Mouse (Mus musculus): ENCODE measurements around the gene Ash1l. TPM values are rescaled to one million over a fixed set of nuclear protein-coding genes. Genes with fewer than 3 reads are reported as not detected.

The Ash1l gene
- total RNA-seq (2021) = 10 to 100 TPM; 41.8 to 42.2 TPM
- long read RNA-seq, experiment 1, partial matches to known transcripts = 1 of 5 reads
- long read RNA-seq, experiment 1, other reads (novel, unspliced or antisense) = 4 of 5 reads
- long read RNA-seq, experiment 2, partial matches to known transcripts = 1 of 4 reads
- long read RNA-seq, experiment 2, other reads (novel, unspliced or antisense) = 3 of 4 reads

GRCm38 (mm10) chr3:88950576-88951326 is at the start of gene Ash1l, which contains the start of gene Dap3:
Gene Ash1l (plus strand): TSS chr3:88950622.
Gene Dap3 (minus strand): TSS chr3:88951181.
- intact Hi-C loops (cut with DNase I) = loop anchor here (5.0 kb wide), 1 partner anchor 42 kb away; no protein-coding TSS in a partner anchor
- peak; percentile 73 to 80 for DNase-seq

DNA sequence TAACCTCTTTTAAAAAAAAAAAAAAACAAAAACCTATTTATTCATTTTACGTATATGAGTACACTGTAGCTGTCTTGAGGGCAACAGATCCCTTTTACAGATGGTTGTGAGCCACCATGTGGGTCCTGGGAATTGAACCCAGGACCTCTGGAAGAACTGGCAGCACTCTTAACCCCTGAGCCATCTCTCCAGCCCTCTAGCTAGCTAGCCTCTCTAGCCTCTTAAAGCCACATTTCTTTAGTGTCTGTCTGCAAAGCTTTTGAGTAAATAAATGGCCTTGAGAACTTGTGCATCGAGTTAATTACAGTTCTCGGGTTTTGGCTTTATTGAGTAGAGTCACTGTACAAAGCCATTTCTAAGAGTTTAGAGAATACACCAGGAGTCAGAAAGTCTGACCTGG is 45.6 kb upstream of the Ash1l start:
- no peak for DNase-seq
- intact Hi-C loops (cut with DNase I) = no loop called here

- intact Hi-C loops (cut with DNase I) = no loop called here
These were observed 45.2 kb upstream of the Ash1l start for GRCm38 (mm10) chr3:88905209-88905608.

DNA sequence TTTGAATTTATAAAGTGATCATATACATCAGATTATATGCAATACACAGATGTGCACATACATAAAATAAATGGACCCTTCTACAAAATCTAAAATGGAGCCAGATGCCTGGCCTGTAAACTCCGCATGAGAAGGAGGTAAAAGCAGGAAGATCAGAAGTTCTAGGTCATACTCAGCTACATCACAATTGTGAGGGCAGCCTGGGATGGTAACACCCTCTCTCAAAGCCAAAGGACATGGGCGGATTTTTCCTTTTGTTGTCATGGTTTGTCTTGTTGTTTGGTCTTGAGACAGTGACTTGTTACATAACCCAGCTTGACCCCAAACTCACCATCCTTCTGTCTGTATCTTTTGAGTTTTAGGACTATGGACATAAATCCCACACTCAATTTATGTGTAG is 44.7 kb upstream of the Ash1l start:
- DNase-seq = no peak
- intact Hi-C loops (cut with DNase I) = no loop called here

More at GRCm38 (mm10) chr3:88905209-88905608, 45.2 kb upstream of the Ash1l start:
- DNase-seq = no peak

GRCm38 (mm10) chr3:88906393-88907159 is 43.8 kb upstream of the Ash1l start:
- DNase-seq = no peak
- intact Hi-C loops (cut with DNase I) = no loop called here

DNA sequence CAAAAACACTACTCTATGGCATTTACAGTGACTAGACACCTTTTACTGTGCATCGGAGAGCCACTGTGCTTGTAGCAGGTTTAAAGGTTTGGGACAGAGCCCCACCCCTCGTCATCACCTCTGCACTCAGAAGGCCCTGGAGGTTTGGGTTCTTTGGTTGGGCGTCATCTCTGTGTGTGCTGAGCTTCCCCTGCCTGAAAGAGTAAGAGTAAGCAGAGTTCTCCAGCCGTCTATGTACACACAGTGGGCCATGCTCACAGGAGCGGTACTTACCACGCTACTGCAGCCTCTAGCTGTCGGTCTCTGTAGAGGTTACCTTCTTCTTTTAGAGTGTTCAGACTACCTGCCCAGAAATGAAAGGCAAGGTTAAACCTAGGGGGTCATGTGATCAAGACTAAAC is 37.8 kb upstream of the Ash1l start:
- intact Hi-C loops (cut with DNase I) = no loop called here
- no peak for DNase-seq

DNA sequence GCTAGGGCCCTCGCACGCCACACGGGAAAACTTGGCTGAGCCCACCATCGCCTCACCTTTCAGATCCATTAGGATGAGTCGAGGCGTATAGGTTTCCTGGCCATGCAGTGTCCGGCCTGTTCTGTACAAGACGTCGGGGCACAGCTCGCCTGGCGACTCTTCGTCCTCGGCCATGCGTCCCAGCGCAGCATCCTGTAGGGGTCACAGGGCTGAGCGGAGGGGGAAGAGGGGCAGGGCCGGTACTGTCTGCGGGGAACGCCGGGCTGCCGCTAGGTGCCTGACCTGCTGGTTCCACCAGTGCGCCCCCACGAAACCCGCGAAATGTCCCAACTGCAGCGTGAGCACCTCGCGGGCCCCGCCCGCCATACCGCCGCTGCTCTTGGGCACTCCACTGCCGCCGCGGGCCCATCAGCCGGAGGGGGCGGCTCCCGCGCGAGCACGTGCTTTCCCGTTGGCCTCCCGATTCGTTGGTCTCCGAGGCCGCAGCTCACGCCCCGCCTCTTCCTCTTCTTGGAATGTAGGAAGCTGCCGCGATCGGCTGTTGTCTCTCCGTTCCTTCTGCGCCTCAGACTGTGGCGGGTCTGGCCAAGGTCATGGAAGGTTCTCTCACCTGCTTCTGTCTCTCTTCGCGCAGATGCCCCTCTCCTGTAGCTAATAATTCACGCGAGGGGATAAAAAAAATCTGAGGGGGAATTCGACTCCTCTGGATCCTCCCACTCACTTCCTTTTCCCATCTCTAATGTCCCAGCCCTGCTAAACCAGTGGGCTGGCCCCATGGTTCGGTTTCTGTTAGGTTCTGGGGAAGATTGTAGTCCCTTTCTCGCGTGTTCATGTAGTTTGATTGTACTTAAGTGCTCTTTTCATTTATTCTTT is 36.7 kb upstream of the Ash1l start, which contains the start of gene Msto1:
Gene Msto1, minus strand, starts transcription at position 489 of the 873 bp plus-strand sequence.
- peak; percentile 91 to 94 for DNase-seq
- intact Hi-C loops (cut with DNase I) = no loop called here

DNA sequence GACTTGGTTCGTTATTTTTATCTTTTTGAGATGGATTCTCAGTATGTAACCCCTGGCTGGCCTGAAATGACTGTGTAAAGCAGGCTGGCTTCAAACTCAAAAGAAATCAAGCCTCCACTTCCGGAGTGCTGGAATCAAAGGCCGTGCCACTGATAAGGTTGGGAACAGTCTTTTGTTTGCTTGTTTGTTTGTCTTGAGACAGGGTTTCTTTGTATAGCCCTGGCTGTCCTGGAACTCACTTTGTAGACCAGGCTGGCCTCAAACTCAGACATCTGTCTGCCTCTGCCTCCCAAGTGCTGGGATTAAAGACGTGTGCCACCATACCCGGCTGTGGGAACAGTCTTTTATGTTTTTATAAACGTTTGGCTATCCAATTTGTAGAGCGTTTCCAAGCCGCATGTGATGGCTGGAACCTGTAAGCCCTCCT is 36.0 kb upstream of the Ash1l start:
- no peak for DNase-seq
- intact Hi-C loops (cut with DNase I) = no loop called here

DNA sequence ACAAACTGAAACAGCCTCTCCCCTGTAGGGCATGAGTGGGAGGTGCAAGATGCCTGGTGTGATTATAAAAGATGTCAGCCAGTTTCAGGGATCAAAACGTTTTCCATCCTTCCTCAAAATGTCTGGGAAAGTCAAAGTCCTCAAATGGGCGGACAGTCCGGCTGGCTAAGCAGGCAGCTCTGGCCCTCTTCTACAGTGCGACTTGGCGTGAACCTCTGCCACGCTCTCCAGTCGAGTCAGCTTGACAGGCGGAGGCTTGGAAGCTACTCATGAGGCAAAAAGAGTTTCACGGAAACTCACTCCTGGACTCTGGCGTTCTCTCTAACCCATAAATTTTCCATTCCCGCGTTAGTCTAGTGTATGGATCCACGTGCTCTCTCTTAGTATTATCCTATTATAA is 31.4 kb upstream of the Ash1l start:
- intact Hi-C loops (cut with DNase I) = no loop called here
- no peak for DNase-seq

DNA sequence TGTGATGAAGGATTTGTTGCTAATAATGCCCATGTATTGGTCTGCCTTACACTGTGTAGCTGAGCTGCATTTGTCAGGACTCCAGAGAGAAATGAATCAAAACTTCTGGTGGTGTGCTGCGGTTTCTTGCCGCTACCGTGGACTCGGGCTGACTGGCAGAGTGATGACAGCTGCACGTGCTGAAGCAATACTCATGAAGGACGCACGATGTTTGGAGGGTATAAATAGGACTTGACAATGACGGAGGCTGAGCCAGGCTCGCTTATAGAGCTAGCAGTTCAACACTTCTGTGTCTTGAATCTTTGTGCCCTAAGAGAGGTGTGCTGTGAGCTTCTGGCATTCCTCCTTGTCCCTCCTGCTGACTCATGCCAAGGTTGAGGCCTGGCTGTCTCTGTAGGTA is 29.0 kb upstream of the Ash1l start:
- intact Hi-C loops (cut with DNase I) = no loop called here

DNA sequence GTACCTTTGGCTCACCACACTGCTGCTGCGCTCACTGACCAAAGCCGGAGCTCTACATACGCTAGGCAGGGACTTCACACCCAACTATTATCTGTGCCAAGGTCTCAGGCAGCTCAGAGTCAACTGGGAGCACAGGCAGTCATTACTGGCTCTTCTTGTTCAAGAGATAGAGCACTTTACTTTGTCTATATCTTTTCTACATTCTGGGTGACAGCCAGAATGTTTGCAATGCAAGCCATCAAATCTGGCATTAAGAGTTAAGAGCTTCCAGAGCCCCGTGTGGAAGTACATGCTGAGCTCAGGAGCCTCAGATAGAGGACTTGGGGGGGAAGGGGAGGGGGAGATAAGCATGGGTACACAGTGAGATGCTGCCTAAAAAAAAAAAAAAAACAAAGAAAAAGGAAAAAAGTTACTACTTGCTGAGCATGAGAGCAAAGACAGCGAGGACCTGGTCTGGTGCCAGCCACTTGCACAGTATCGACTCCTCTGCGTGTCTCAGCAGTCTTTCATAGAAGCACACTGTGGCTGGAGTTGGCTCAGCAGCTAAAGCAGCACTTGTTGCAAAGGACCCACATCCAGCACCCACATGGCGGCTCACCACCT is 26.3 kb upstream of the Ash1l start:
- intact Hi-C loops (cut with DNase I) = no loop called here
- peak; percentile 45 to 50 for DNase-seq

More for the DNA sequence above, 29.0 kb upstream of the Ash1l start:
- no peak for DNase-seq

GRCm38 (mm10) chr3:88925651-88926050 is 24.8 kb upstream of the Ash1l start:
- intact Hi-C loops (cut with DNase I) = no loop called here
- DNase-seq = no peak

DNA sequence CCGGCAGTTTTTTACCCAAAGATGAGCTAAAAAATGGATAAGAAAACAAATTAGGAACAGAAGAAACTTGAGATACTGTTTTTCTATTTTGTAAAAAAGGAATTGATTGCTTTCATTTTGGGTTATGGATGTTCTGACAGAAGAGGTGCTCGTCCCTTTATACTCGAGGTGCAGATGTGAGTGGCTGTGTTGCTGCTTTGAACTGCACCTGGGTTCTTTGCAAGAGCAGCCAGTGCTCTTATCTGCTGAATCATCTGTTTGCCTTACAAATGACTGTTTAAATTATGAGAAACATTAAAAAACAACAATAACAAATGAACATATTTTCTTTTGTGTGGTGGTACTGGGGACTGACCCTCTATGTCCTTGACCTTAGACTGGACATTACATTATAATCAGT is 20.9 kb upstream of the Ash1l start:
- no peak for DNase-seq
- intact Hi-C loops (cut with DNase I) = no loop called here

GRCm38 (mm10) chr3:88939071-88939470 is 11.4 kb upstream of the Ash1l start:
- intact Hi-C loops (cut with DNase I) = no loop called here
- no peak for DNase-seq

DNA sequence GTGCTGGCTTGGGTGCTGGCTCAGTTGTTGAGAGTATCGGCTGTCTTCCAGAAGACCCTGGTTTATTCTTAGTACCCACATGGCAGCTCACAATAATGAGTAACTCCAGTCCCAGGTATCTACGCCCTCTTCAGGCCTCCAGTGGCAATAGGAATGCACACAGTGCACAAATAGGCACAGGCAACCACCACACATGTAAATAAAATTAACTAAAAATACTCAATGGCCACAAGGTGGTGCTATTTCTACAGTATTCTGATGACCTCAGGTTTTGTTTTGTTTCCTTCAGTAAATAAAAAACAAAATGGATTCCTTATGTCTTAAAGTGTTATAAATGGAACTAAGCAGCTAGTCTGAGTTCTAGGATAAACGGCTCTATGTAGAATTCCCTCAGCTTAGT is 10.7 kb upstream of the Ash1l start:
- intact Hi-C loops (cut with DNase I) = loop anchor here (2.0 kb wide), 1 partner anchor 89 kb away; no protein-coding TSS in a partner anchor
- peak in 1 of 2 experiments; percentile 26 for DNase-seq

- DNase-seq = no peak
- intact Hi-C loops (cut with DNase I) = no loop called here
These were observed 8.0 kb upstream of the Ash1l start for GRCm38 (mm10) chr3:88942316-88942880.

GRCm38 (mm10) chr3:88944109-88944508 is 6.3 kb upstream of the Ash1l start:
- intact Hi-C loops (cut with DNase I) = no loop called here
- DNase-seq = no peak

DNA sequence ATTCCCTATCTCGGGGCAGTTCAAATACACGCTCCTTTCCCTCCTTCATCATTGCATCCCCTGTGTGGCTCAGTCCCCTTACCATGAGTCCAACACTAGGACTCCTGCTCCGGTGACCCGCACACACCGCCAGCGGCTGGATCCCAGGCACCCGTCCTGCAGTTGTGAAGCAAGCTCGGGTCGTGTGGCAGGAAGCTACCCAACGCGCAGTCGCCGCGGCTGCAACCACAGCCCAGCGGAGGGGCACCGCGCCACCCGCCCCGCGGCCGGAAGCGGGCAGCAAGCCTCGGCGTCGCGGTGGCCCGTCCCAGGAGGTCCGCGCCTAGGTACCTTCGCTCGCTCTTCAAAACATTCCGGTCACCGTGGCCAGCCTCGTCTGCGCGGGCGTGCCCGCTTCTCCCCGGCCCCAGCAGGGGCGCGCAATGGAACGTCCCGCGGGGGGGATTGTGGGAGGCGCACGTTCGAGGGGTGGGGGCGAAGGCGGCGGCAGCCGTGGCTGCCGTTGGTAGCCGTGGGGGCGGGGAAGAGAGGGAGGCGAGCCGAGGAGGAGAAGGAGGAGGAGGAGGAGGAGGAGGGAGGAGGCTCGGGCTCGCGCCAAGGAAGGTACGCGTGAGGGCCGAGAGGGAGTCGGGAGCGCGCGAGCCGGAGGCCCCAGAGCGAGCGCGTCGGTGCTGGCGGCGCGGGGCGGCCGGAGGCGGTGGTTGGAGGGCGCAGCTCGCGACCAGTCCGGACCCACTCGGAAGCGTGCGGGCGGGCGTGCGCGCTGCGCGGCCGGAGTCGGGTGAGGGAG is 441 bp upstream of the Ash1l start:
- intact Hi-C loops (cut with DNase I) = loop anchor here (5.0 kb wide), 1 partner anchor 42 kb away; no protein-coding TSS in a partner anchor
- peak; percentile 92 to 93 for DNase-seq
